Mouse (Mus musculus) left cerebral cortex, postnatal 14 days (tissue): ENCODE measurements around the gene Mesp2. TPM values are rescaled to one million over a fixed set of nuclear protein-coding genes. Genes with fewer than 3 reads are reported as not detected.

ENCODE experiments used
- DNase-seq, 2 experiments: peaks; one replicate each; pipeline ENCODE4 v3.0.0; 2021 to 2022; ENCODE audit warnings: low spot score in 2 of 2, mixed read lengths in 1 of 2
- intact Hi-C: fragments of 180-260 bp; cut with DNase I; formaldehyde crosslinking; loops from one replicate; pipeline ENCODE4 v1.15.1; 2025
- total RNA-seq, 2 experiments: library from RNA; stranded (reverse); gene quantifications; 2 replicates each; pipeline ENCODE4 v1.2.3; 2021

Gene Mesp2
- total RNA-seq, 2 experiments from 2014 or later = 1.3 to 1.8 TPM

DNA sequence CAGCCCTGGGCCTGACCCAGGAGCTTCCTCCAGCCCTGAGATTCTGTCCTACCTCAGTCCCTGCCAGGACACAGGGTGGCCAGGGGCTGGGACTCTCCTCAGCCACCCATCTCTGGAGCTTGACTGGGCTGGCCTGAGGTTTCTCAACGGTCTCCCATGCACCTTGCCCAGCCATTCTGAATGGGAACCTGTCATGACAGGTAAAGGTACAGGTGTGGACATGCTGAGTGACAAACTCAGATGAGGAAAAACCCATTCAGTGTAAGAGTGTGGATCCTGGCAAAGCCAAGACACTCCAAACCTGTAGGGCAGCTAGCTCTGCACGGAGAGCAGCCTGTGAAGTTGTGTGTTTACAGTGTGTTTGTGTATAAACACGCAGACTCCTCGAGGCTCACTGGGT, 10.2 kb upstream of the Mesp2 start:
- intact Hi-C loops = no loop called here

DNA sequence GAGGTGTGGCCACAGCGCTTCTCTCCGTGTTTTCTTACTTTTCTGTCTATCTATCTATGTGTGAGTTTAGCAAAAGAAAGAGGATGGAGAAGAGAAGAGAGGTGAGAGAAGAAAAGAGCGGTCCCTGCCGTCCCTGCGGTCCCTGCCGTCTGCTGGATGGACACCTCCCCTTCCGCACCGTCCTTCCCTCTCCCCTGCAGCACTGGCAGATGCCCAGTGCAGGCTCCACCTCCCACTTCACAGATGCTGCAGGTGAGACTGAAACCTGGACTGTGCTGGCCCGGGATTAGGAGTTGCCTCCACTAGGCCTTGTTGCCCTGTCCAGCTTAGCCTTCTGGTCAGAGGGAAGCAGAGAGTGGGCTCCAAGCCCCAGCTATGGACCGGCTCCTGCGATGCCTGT, 9.1 kb upstream of the Mesp2 start:
- intact Hi-C loops = no loop called here
- no peak for DNase-seq

More for the DNA sequence above, 10.2 kb upstream of the Mesp2 start:
- DNase-seq = no peak

DNA sequence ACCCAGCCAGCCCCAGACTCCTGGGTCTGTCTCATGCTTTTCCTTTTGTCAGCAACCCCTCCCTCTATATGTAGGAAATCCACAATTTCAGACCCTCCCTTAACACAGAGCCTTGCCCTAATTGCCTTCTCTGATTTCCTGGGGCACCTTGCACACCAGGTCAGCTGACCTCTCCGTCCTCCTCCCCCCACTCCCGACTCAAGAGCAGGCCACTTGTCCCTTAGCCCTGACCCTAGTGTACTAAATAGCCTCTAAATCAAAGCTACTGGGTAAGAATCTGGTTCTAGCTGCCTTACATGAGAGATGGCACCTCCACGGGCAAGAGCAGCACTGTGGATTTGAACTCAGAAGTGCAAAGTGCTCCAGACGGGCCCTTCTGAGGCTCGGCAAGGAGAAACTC, 8.5 kb upstream of the Mesp2 start:
- DNase-seq = no peak
- intact Hi-C loops = no loop called here

DNA sequence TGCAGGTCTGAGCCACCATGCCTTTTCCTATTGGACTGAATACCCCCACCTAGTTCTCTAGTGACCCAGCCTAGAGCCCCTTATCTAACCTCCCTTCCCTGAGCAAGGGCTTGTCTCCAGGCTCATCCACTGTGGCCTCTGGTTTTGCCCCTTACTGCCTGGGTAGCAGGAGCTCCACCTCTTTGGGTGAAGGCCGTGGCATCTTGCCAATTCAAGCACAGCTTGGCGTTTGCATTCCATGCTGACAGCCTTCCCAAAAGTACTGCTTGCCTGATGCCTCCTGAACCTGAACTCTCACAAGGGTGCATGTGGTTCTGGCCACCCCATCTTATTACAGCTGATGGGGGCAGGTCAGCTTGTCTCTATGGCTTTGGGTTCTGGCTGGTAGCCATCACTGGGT, 6.6 kb upstream of the Mesp2 start:
- DNase-seq = no peak
- intact Hi-C loops = no loop called here

DNA sequence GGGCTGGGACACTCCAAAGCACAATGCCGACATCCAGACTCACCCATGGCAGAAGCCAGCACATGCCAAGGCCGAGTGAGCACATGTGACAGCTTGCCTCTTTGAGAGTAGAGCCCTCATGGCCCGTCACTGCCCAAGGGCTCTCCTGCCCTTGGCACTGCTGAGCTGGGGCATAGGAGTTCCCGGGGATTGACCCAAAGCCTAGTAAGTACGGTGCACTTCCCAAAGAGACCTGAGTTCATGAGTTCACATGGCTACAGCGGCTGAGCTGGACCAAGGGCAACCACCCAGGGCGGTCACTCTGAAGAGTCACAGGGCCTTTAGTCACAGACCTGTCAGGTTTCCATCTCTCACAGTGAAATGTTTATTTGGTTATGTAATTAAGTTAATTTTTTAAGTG, 2.0 kb upstream of the Mesp2 start:
- DNase-seq = no peak
- intact Hi-C loops = no loop called here

DNA sequence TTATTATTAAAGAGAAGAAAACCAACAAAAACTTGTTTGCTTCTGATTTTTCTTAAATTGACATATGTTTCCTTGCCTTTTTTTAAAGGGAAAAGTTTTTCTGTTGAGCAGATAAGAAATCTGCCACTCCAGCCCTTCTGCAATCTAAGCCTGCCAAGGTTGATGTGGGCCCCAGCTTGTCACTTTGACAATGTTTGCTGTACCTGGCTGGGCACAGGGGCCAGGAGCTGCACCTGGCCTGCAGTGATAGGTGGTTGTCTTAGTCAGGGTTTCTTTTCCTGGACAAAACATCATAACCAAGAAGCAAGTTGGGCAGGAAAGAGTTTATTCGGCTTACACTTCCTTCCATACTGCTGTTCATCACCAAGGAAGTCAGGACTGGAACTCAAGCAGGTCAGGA, 2.9 kb downstream of the Mesp2 start:
- intact Hi-C loops = no loop called here
- no peak for DNase-seq

DNA sequence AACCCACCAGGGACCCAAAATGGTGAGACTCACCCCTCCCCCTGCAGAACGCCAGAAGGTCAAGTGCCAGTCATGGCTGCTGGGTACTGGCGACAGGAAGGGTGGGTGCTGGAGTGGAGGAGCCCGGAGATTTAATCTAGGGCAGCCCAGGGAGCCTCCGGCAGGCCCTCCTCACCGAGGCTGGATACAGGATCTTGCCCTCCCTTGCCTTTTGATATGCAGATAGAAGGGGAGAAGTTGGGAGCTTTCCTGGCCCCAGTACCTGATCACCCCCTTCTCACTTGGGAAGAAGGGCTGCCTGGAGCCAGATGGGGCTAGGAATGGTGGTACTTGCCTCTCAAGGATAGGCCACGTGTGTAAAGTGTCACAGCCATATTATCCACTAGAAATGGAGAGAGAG, 7.8 kb downstream of the Mesp2 start:
- intact Hi-C loops = no loop called here

DNA sequence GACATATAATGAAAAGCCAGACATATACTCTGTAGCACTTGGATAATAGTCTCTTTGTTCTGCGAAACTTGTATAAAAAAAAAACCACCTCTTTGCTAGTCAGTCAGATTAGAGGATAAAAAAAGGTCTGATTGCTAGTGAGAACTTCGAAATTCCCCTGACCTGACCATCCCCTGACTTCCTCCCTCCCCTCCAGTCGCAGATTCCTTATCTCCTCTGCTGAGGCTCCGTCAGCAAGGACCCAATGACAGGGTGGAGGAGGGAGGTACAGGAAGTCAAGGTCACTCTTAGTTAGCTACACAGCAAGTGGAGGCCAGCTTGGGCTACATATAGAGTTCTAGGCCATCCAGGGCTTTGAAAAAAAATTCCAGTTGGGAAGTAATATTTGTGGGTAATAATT, 9.0 kb downstream of the Mesp2 start:
- no peak for DNase-seq
- intact Hi-C loops = no loop called here

More for the DNA sequence above, 7.8 kb downstream of the Mesp2 start:
- DNase-seq = no peak

DNA sequence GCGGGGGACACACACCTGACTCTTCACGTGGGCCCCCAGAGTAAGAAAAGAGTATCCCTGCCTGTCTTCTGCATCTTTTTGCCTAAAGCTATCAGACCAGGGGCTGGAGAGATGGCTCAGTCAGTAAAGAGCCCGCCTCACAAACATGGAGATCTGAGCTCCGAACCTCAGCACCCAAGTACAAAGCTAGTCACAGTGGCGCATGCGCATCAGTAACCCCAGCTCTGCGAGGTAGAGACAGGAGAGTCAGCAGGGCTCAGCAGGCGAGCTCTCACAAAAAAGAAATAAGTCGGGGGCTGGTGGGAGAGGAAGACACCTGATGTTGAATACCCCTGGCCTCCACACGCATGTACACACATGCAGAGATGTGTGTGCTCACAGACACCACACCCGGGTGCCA, 9.5 kb downstream of the Mesp2 start:
- intact Hi-C loops = no loop called here
- DNase-seq = no peak

DNA sequence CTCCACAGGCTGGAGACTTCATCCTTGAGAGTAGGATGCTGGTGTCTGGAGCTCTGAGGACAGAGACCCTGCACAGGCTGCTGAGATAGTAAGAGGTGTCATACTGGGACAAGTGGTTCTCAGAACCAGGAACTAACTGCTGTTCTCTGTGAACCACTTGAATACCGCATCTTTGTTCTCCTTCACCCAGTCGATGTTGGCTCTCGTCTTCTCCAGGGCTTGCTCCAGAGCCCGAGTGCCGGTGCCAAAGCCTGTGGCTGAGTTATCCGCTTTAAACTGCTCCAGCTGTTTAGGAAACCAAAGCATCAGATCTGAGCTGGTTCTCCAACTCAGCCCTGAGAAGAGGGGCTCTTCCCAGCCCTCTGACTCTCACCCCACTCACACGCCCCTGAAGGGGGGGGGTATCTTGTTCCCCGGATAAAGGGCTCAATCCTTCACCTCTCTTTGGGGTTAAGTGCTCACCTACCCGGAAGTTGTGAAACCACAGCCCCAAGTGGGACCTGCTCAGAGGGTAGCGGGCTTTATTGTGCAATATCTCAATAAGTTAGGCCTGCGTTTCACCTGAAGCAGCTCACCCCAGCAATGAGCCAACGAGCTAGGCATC, 11.7 kb downstream of the Mesp2 start:
- intact Hi-C loops = no loop called here

DNA sequence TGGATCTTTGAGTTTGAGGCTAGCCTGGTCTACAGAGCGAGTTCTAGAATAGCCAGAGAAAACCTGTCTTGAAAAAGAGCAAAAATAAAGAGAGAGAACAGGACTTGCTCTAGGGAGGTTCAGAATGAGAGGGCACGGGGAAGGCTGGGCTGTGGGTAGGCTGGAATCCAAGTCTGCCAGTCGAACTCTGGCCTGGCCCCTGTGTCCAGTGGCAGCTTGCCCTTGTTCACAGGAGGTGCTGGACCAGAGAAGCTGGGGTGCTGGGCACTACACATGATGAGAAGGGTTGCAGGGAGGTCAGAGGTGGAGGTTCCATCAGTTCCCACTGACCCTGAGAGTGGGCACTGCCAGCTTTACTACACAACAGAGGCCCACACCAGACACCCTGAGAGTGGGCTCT, 17.8 kb downstream of the Mesp2 start:
- no peak for DNase-seq
- intact Hi-C loops = no loop called here

More for the DNA sequence above, 11.7 kb downstream of the Mesp2 start:
- no peak for DNase-seq

DNA sequence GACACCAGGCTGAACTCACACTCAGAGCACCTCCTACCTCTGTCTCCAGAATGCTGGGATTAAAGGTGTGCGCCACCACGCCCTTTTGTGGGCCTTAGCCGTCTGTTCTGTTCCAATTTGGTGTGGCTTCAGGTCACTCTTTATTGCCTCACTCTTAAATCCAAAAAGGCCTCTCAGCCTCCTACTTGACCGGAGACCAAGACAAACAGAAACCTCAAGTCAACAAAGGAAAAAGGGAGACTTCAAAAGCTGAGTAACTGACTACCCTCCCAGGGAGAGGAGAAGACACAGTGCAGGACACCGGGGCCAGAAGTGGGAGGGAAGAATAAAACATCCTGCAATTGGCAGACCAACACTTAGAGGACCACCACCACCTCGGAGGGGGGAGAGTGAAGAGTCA, 20.6 kb downstream of the Mesp2 start:
- no peak for DNase-seq
- intact Hi-C loops = no loop called here

DNA sequence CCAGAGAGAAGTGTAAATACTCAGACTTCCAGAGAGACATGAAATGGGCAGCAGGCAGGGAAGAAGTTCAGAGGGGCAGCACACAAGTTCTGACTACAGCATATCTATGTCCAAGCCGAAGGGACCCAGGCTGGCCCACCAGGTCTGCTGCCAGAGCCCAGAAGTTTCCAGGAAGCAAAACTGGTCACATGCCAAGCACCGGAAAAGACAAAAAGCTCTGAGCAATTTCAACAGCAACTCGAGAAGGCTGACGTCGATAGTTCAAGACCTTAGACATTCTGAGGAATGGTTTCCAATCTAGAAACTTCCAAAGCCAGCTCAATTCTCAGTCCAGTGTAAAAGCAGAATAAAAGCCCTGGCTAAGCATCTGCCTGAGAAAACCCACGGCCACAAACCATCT, 21.1 kb downstream of the Mesp2 start:
- no peak for DNase-seq
- intact Hi-C loops = no loop called here

DNA sequence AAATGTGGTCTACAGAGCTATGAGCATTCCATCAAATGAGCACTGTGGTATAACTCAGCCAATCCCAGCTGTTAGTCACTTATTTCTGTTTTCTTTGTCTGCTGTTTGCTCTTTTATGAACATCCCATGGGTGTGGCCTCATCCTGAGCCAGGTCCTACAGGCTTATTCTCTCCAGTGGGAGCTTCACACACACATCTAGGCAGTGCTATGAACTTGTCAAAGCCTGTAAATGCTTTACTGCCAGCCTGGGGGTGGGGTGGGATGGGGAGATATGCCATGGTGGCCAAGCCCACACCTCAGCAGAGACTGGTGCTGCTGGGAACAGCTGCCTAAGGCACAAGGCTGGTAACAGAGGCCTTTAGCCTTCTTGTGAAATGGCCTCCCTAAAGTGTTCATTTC, 22.5 kb downstream of the Mesp2 start:
- intact Hi-C loops = no loop called here
- DNase-seq = no peak

DNA sequence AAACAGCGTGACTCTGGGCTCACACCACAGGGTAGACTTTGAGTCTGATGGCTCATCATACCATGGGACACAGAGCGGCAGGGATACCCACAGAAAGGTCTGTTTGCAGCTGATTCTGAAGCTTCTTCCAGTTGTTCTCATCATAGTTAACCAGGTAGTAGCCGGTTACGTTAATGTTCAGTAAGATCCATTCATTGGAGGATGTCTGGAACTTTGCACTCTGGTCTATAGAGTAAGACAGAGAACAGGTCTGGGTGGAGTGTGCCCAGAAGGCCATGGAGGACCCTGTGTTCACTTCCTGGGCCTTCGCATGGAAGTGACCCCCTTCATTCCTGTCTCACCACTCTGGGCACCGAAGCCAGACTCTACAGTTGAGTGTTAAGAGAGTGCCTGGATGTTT, 24.7 kb downstream of the Mesp2 start:
- intact Hi-C loops = no loop called here

DNA sequence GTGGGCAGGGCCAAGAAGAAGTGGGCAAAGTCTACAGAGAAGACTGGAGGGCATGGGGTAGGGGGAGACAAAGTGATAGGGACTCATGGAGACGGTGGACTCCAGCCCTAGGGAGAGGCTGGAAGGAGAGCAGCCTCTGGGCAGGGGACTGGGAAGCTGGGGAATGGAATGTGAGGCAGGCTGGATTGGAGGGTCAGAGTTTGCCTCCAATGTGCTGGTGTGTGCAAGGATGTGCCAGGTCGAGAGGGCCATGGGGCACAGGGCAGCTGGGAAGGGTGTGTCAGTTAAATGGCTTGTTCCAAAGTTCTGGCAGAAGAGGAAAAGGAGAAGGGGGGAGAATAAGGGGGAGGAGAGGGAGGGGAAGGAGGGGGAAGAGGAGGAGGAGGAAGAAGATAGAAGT, 26.7 kb downstream of the Mesp2 start:
- no peak for DNase-seq
- intact Hi-C loops = no loop called here

More for the DNA sequence above, 24.7 kb downstream of the Mesp2 start:
- DNase-seq = no peak

DNA sequence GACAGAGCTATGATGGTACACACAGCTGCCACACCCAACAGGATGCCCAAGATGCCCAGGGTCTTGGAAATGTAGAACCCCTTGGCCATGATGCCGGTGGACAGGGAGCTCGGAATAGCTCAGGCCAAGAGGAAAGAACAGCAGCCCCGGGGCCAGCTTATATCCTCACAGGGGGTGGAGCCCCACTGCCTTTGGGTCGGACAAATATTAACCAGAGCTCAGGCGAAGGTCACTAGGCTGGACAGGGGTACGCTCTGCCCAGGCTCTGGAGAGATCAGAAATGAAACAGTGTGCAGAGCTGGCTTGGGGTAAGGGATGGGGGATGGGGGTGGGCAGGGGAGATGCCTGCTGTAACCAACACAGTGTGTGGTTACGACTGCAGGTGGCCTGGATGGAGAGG, 31.6 kb downstream of the Mesp2 start:
- intact Hi-C loops = no loop called here
- no peak for DNase-seq

DNA sequence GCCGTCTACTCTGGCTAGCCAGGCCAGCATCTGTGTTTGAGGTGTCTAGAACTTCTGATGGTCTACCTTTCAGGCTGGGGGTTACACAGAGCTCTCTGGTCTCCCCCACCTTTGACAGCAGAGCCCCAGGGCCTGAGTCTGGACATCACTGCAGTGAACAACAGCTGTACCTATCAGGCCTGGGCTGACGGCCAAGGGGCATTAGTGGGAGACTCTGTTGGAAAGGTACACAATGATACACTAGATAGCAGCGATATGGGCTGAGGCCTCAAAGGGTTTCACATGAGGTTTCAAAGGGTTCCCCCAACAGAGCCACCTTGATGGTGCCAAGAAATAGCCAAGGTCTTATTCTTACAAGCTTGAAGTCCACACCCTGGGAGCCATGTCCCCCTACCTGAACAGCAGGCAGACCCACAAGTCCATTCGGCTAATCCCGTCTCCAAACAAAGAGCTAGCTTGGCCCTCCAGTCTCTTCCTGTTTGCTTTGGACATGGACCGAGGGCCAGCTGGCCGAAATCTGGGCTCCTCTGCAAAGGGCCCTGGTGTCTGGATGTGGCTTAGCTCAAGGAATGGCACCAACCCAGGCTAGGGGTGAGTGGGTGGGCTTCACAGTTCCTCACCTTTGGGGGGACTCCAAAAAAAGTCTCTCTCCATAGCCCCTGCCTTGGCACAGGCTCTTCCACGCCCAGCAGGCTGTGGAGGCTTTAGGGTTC, 33.7 kb downstream of the Mesp2 start:
- intact Hi-C loops = no loop called here
- no peak for DNase-seq

DNA sequence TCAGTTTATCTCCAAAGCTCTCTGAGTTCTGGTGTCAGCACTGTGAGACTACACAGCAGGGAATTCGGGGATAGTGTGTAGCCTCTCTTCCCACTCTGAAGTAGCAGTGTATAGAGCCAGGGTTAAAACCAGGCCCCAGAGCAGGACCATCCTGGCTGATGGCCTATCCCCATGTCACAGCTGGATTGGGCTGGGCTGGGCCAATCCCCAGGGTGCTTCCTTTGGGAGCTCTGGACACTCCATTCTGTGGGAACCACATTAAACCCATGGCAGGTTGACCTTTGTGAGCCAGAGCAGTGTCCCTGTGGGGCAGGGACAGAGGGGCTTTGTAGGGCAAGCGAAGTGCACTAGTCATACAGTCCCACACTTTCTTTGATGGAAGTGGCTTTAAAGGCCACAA, 35.8 kb downstream of the Mesp2 start:
- no peak for DNase-seq
- intact Hi-C loops = no loop called here

DNA sequence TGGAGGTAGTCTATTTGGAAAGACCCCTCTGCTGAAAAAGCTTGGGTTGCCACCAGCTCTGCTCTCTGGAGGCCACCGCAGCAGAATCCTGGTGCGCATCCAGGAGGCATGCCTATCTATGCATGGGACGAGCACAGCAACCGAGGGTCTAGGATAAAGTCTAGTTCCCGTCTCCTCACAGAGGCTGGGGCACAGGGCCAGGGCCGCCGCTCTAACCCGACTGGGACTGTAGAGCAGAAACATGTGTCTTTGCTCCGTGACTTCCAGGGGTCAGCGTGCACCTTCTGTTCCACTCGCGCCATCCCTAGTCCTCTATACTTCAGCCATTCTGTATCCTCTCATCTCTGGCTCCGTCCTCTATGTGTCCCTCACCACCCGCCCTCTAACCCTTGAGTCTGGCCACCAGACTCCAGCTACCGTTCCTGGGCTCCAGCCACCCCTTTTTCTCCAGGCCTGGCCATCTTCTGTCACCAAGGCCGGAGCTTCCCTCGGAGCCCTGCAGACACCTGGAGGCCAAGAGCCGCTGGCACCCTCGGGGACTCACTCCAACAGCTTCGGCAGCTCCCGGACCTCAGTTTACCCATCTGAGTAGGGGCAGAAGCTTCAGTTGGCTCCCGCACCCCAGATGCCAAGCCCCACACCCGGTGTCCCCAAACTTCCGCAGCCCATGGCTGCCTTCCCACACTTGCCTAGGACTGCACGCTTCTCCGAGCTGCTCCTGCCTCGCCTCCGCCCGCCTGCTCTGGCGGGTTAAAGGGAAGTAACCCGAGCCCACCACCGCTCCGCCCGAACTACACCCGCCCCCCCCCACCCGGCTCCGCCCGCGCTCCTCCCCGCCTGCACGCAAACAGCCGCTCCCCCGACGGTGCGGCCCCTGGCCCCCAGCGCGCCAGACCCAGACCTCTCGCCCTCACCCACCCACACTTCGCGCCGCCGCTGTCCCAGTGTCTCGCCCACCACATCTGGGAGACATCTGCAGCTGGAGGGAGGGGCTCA, 37.2 kb downstream of the Mesp2 start:
- intact Hi-C loops = no loop called here
- no peak for DNase-seq
